Comparison of ENCODE assay signal across 23 mouse cellular contexts in genomic region chr4:101889377-101889776, GRCm38 (mm10). TPM values are rescaled to one million over a fixed set of nuclear protein-coding genes. Genes with fewer than 3 reads are reported as not detected.
"Had no signal": no experiment of that assay in that cellular context is flagged by ENCODE, and none has a peak within 500 bp of the region (broad histone marks: within the 10 kb centered on the region; RNA-seq: fewer than 3 reads in every experiment).

No protein-coding gene starts in this region.

- DNase-seq: gastrocnemius, postnatal 14 days; gastrocnemius, postnatal 36 days; heart, adult 11 months; heart, adult 2 months; heart, postnatal 14 days; heart, postnatal 36 days; kidney, adult 18-20 months; kidney, adult 8-10 months; kidney, postnatal 10 days; kidney, postnatal 25 days; kidney, postnatal 4 days; layer of hippocampus, postnatal 36 days; left cerebral cortex, postnatal 4 days had no signal

RNA-seq across cellular contexts. Expression of gene C130073F10Rik, which starts 4.2 kb away (rescaled TPM):
- total RNA-seq: gastrocnemius, adult 18-20 months; gastrocnemius, adult 8-10 months; gastrocnemius, postnatal 14 days; gastrocnemius, postnatal 36 days; heart, adult 2 months; heart, postnatal 14 days; heart, postnatal 36 days; hematopoietic stem cell, adult 5-6 weeks; layer of hippocampus, adult 2 months; layer of hippocampus, postnatal 14 days; layer of hippocampus, postnatal 36 days; left cerebral cortex, adult 18-20 months; left cerebral cortex, adult 8-10 months; left cerebral cortex, postnatal 10 days; left cerebral cortex, postnatal 25 days; left cerebral cortex, postnatal 4 days; liver, adult 2 months had no signal

RNA-seq across cellular contexts. Expression of gene Gm12800, which starts 19.5 kb away (rescaled TPM):
- total RNA-seq: gastrocnemius, adult 18-20 months; gastrocnemius, adult 8-10 months; gastrocnemius, postnatal 14 days; gastrocnemius, postnatal 36 days; heart, adult 2 months; heart, postnatal 14 days; heart, postnatal 36 days; hematopoietic stem cell, adult 5-6 weeks; layer of hippocampus, adult 2 months; layer of hippocampus, postnatal 14 days; layer of hippocampus, postnatal 36 days; left cerebral cortex, adult 18-20 months; left cerebral cortex, adult 8-10 months; left cerebral cortex, postnatal 10 days; left cerebral cortex, postnatal 25 days; left cerebral cortex, postnatal 4 days; liver, adult 2 months had no signal

RNA-seq across cellular contexts. Expression of gene B020004J07Rik, which starts 45.6 kb away (rescaled TPM):
- total RNA-seq: gastrocnemius, adult 18-20 months; gastrocnemius, adult 8-10 months; gastrocnemius, postnatal 14 days; gastrocnemius, postnatal 36 days; heart, adult 2 months; heart, postnatal 14 days; heart, postnatal 36 days; hematopoietic stem cell, adult 5-6 weeks; layer of hippocampus, adult 2 months; layer of hippocampus, postnatal 14 days; layer of hippocampus, postnatal 36 days; left cerebral cortex, adult 18-20 months; left cerebral cortex, adult 8-10 months; left cerebral cortex, postnatal 10 days; left cerebral cortex, postnatal 25 days; left cerebral cortex, postnatal 4 days; liver, adult 2 months had no signal

RNA-seq across cellular contexts. Expression of gene Gm12794, which starts 50.8 kb away (rescaled TPM):
- total RNA-seq: gastrocnemius, adult 18-20 months; gastrocnemius, adult 8-10 months; gastrocnemius, postnatal 14 days; gastrocnemius, postnatal 36 days; heart, adult 2 months; heart, postnatal 14 days; heart, postnatal 36 days; hematopoietic stem cell, adult 5-6 weeks; layer of hippocampus, adult 2 months; layer of hippocampus, postnatal 14 days; layer of hippocampus, postnatal 36 days; left cerebral cortex, adult 18-20 months; left cerebral cortex, adult 8-10 months; left cerebral cortex, postnatal 10 days; left cerebral cortex, postnatal 25 days; left cerebral cortex, postnatal 4 days; liver, adult 2 months had no signal
